Mouse (Mus musculus): ENCODE measurements around the gene Slc36a3.

DNA sequence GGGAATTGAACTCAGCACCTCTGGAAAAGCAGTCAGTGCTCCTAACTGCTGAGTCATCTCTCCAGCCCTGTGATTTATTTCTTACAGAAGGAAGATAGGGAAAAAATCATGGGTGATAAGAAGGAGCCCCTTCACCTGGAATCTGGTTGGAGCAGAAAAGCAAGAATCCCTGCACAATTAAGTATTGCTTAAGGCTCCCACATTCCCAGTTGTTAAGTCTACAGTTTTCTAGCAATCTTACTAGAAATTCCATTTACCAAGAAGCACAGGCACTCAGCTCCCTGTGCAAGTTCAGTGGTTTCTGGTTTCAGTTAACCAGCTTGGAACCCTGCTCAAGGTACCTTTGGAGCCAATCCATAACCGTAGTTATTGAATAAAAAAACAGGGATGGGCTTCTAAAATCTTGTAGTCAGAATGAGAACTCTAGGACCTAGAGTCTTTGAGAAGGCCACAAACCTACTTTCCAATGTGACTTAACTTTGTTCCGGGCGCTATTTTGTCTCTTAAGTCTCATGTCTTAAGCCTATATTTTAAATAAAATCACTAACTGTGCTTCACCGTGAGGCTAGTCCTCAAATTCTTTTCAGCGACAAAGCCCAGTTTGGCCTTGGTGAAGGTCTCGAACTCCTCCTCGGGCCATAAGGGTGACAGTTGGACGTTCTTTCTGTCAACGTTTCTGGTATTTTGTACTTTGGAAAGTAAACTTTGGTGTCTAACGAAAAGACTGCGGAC, 54.6 kb downstream of the Slc36a3 start:
- TF ChIP-seq POLR2A (IDR thresholded peaks at IDR 0.05; ENCODE audit: borderline replicate concordance, insufficient read depth, low read length) (no peak), CTCF (IDR thresholded peaks at IDR 0.05; ENCODE audit: borderline replicate concordance, insufficient read depth, low read depth, low read length) (no peak)

All from cerebellum, adult 2 months (tissue).